25 mouse cellular contexts compared by ENCODE assay signal in genomic region chr14:30244776-30245175, GRCm38 (mm10).
"Had no signal": no experiment of that assay in that cellular context is flagged by ENCODE, and none has a peak within 500 bp of the region (broad histone marks: within the 10 kb centered on the region; RNA-seq: fewer than 3 reads in every experiment).

No protein-coding gene starts in this region.

- H3K27me3 ChIP-seq: heart, embryonic 12.5 days; hindbrain, embryonic 12.5 days; intestine, embryonic 15.5 days; limb, embryonic 12.5 days had no signal

- H3K27ac ChIP-seq: gastrocnemius, adult 2 months; heart, adult 2 months; hindbrain, embryonic 10.5 days; hindbrain, embryonic 12.5 days; hindbrain, embryonic 14.5 days; intestine, embryonic 15.5 days; layer of hippocampus, adult 2 months; left cerebral cortex, adult 2 months; limb, embryonic 10.5 days; limb, embryonic 12.5 days had no signal

- H3K36me3 ChIP-seq: heart, embryonic 12.5 days; hindbrain, embryonic 10.5 days; hindbrain, embryonic 12.5 days; intestine, embryonic 15.5 days; limb, embryonic 10.5 days; limb, embryonic 12.5 days had no signal

- H3K9me3 ChIP-seq: heart, embryonic 12.5 days; hindbrain, embryonic 10.5 days; hindbrain, embryonic 12.5 days; intestine, embryonic 15.5 days; limb, embryonic 10.5 days; limb, embryonic 12.5 days had no signal

- H3K4me2 ChIP-seq: heart, embryonic 12.5 days; hindbrain, embryonic 12.5 days; hindbrain, embryonic 14.5 days; intestine, embryonic 15.5 days; limb, embryonic 12.5 days; liver, embryonic 11.5 days had no signal

- ATAC-seq: hindbrain, embryonic 16.5 days; inflammation-experienced regulatory T-cells, adult 6 months; intestine, embryonic 15.5 days; intestine, postnatal 0 days had no signal

- H3K9ac ChIP-seq: heart, embryonic 12.5 days; hindbrain, embryonic 12.5 days; hindbrain, embryonic 14.5 days; intestine, embryonic 15.5 days; limb, embryonic 12.5 days had no signal

- H3K4me3 ChIP-seq: gastrocnemius, adult 2 months; heart, adult 2 months; heart, embryonic 12.5 days; hindbrain, embryonic 10.5 days; hindbrain, embryonic 12.5 days; intestine, embryonic 15.5 days; layer of hippocampus, adult 2 months; left cerebral cortex, adult 2 months; limb, embryonic 10.5 days; limb, embryonic 12.5 days had no signal

- H3K4me1 ChIP-seq: intestine, embryonic 15.5 days had no signal

- DNase-seq: gastrocnemius, adult 2 months; gastrocnemius, postnatal 10 days; gastrocnemius, postnatal 25 days; heart, adult 2 months; heart, postnatal 10 days; heart, postnatal 4 days; kidney, adult 18-20 months; kidney, adult 8-10 months; kidney, postnatal 10 days; kidney, postnatal 25 days; kidney, postnatal 4 days; liver had no signal
